22 mouse cellular contexts compared by ENCODE assay signal in genomic region chr9:23934282-23934681, GRCm38 (mm10).
"Had no signal": no experiment of that assay in that cellular context is flagged by ENCODE, and none has a peak within 500 bp of the region (broad histone marks: within the 10 kb centered on the region; RNA-seq: fewer than 3 reads in every experiment).

No protein-coding gene starts in this region.

- DNase-seq: kidney, adult 8-10 months; kidney, postnatal 10 days; kidney, postnatal 36 days; left cerebral cortex, postnatal 4 days; liver, postnatal 0 days; lung, embryonic 14.5 days; right cerebral cortex, adult 18-20 months; right cerebral cortex, postnatal 14 days; right cerebral cortex, postnatal 4 days; thymus, adult 2 months; thymus, postnatal 14 days; thymus, postnatal 4 days had no signal

- ATAC-seq: liver, postnatal 0 days; lung, postnatal 0 days had no signal

- H3K36me3 ChIP-seq: kidney, embryonic 15.5 days; limb, embryonic 12.5 days; limb, embryonic 15.5 days; neural tube, embryonic 12.5 days; neural tube, embryonic 15.5 days had no signal

- H3K4me3 ChIP-seq: kidney, embryonic 15.5 days; limb, embryonic 12.5 days; limb, embryonic 15.5 days; neural tube, embryonic 12.5 days; neural tube, embryonic 15.5 days had no signal

- H3K27me3 ChIP-seq: kidney, embryonic 15.5 days; limb, embryonic 12.5 days; limb, embryonic 15.5 days; neural tube, embryonic 12.5 days; neural tube, embryonic 15.5 days had no signal

- H3K9me3 ChIP-seq: kidney, embryonic 15.5 days; limb, embryonic 12.5 days; limb, embryonic 15.5 days; neural tube, embryonic 12.5 days; neural tube, embryonic 15.5 days had no signal

- H3K27ac ChIP-seq: kidney, embryonic 15.5 days; limb, embryonic 12.5 days; limb, embryonic 15.5 days; liver, embryonic 14.5 days; macrophage; neural tube, embryonic 12.5 days; neural tube, embryonic 15.5 days; stomach, postnatal 0 days had no signal

- H3K4me1 ChIP-seq: kidney, embryonic 15.5 days; limb, embryonic 12.5 days; limb, embryonic 15.5 days; neural tube, embryonic 12.5 days; neural tube, embryonic 15.5 days had no signal

- H3K9ac ChIP-seq: kidney, embryonic 15.5 days; limb, embryonic 12.5 days; limb, embryonic 15.5 days; liver, embryonic 14.5 days; liver, postnatal 0 days; lung, embryonic 14.5 days; neural tube, embryonic 12.5 days; neural tube, embryonic 15.5 days had no signal

- H3K4me2 ChIP-seq: kidney, embryonic 15.5 days; limb, embryonic 12.5 days; limb, embryonic 15.5 days; liver, embryonic 11.5 days; lung, embryonic 14.5 days; neural tube, embryonic 12.5 days; neural tube, embryonic 15.5 days had no signal
